Mouse (Mus musculus): ENCODE measurements around the gene Pan3. TPM values are rescaled to one million over a fixed set of nuclear protein-coding genes. Genes with fewer than 3 reads are reported as not detected.

Pan3 gene
- polyA plus RNA-seq, 1 experiment from 2014 or later, result 68.1 TPM

GRCm38 (mm10) chr5:147406135-147406534 lies 23.8 kb upstream of the Pan3 start:
- Histone ChIP-seq H3K27me3 (peaks cover 14% of the 10 kb centered on the region), H3K4me3 (no peak overlapping the region), H3K9ac (no peak overlapping the region), H3K9me3 (replicated peaks) (no peaks in the 10 kb centered on the region), H3K36me3 (ENCODE audit: poor library complexity, severe bottlenecking) (no peaks in the 10 kb centered on the region), H3K27ac (no peak overlapping the region), H3K4me1 (no peaks in the 10 kb centered on the region), H3K4me2 (no peak overlapping the region)
- WGBS, result 88% methylated on average over 5 of the region's 5 CpGs
- ATAC-seq, result no peak

DNA sequence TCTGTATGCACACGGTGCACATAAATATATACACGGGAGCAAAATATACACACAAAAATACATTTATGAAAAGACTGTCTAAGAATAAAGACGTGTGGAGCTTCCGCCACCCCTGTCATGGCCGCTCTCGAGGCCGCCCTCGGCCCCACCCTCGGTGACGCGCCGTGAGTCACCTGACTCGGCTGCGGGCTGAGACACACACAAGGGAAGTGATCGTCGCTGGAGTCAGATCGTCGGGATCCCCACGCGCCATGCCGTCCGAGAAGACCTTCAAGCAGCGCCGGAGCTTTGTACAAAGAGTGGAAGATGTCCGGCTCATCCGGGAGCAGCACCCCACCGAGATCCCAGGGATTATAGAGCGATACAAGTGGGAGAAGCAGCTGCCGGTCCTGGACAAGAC lies 21.2 kb upstream of the Pan3 start:
- no peak overlapping the region for H3K4me3 ChIP-seq
- 63% methylated on average over 29 of the region's 29 CpGs for WGBS
- no peaks in the 10 kb centered on the region for H3K4me1 ChIP-seq
- no peak overlapping the region for H3K27ac ChIP-seq
- no peaks in the 10 kb centered on the region for H3K9me3 ChIP-seq (replicated peaks)
- H3K9ac ChIP-seq, result no peak overlapping the region
- H3K27me3 ChIP-seq, result no peaks in the 10 kb centered on the region
- no peaks in the 10 kb centered on the region for H3K36me3 ChIP-seq (ENCODE audit: poor library complexity, severe bottlenecking)
- ATAC-seq, result no peak
- H3K4me2 ChIP-seq, result 0 out of 2 replicates have a peak overlapping the region, but pooled peaks have one; percentile 5

- Histone ChIP-seq H3K9me3 (replicated peaks) (no peaks in the 10 kb centered on the region), H3K4me2 (no peak overlapping the region), H3K27me3 (no peaks in the 10 kb centered on the region), H3K27ac (no peak overlapping the region), H3K36me3 (ENCODE audit: poor library complexity, severe bottlenecking) (no peaks in the 10 kb centered on the region), H3K4me1 (no peaks in the 10 kb centered on the region), H3K9ac (no peak overlapping the region), H3K4me3 (no peak overlapping the region)
- 87% methylated on average over 6 of the region's 6 CpGs for WGBS
- ATAC-seq, result no peak
These were observed 19.4 kb upstream of the Pan3 start for GRCm38 (mm10) chr5:147410585-147410984.

- no peaks in the 10 kb centered on the region for H3K4me1 ChIP-seq
- no peak overlapping the region for H3K4me2 ChIP-seq
- WGBS, result 72% methylated on average over 1 of the region's 1 CpGs
- no peaks in the 10 kb centered on the region for H3K36me3 ChIP-seq (ENCODE audit: poor library complexity, severe bottlenecking)
- H3K27ac ChIP-seq, result no peak overlapping the region
- no peak for ATAC-seq
- H3K9ac ChIP-seq, result no peak overlapping the region
- H3K9me3 ChIP-seq (replicated peaks), result no peaks in the 10 kb centered on the region
- no peaks in the 10 kb centered on the region for H3K27me3 ChIP-seq
- no peak overlapping the region for H3K4me3 ChIP-seq
These were observed 12.0 kb upstream of the Pan3 start for GRCm38 (mm10) chr5:147417986-147418385.

DNA sequence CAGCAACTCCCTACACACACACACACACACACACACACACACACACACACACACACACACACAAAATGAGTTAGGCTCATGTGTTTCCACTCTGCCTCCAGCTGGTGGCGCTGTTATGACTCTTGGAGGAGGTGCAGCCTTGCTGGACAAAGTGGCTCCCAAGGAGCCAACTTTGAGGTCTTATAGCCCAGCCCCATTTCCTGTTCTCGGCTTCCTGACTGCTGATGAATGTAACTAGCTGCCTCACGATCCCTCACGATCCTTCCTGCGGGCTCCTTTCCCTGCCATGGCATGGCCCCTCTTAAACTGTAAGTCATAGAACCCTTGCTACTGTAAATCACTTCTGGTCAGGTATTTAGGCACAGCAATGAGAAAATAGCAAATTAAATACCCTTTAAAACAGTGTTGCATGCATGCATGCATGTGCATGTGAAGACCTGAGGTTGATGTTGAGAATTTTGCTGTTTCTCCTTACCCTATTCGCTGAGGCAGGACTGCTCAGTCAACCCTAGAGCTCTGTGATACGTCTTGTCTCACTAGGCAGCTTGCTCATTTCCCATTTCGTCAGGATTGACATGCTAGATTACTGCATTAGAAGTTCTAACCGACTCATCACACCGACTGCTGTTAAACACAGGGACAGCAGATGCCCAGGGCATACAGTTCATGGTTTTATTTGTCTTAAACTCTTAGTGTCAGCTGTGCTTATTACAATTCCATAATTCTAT lies 11.4 kb upstream of the Pan3 start:
- H3K27me3 ChIP-seq, result no peaks in the 10 kb centered on the region
- no peak overlapping the region for H3K4me2 ChIP-seq
- H3K4me3 ChIP-seq, result no peak overlapping the region
- ATAC-seq, result no peak
- H3K9me3 ChIP-seq (replicated peaks), result no peaks in the 10 kb centered on the region
- no peaks in the 10 kb centered on the region for H3K36me3 ChIP-seq (ENCODE audit: poor library complexity, severe bottlenecking)
- H3K27ac ChIP-seq, result no peak overlapping the region
- 58% methylated on average over 10 of the region's 10 CpGs for WGBS
- no peak overlapping the region for H3K9ac ChIP-seq
- no peaks in the 10 kb centered on the region for H3K4me1 ChIP-seq

DNA sequence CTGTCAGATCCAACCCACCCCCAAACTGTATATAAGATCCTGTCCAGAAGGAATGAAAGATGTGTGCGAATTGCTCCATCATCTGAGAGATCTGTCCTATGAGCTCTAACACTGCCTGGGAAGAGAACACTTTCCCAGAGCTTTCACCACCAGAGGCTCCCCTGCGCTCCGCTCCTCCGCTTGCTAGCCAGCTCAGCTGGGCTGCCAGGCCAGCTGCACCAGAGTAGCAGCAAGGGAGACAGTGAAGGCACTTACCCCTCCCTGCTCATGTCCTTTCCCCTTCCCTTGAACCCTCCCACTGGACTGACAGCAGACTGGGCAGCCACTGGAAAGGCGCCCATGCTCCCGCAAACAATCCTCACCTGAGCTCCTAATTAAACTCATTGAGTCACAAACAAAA lies 6.3 kb upstream of the Pan3 start:
- H3K36me3 ChIP-seq (ENCODE audit: poor library complexity, severe bottlenecking), result no peaks in the 10 kb centered on the region
- WGBS, result 35% methylated on average over 6 of the region's 6 CpGs

GRCm38 (mm10) chr5:147426048-147426805 lies 3.7 kb upstream of the Pan3 start:
- no peaks in the 10 kb centered on the region for H3K27me3 ChIP-seq

More for the DNA sequence above, 6.3 kb upstream of the Pan3 start:
- ATAC-seq, result no peak
- Histone ChIP-seq H3K27me3 (no peaks in the 10 kb centered on the region), H3K27ac (no peak overlapping the region), H3K9me3 (replicated peaks) (no peaks in the 10 kb centered on the region), H3K4me1 (peaks cover under 1% of the 10 kb centered on the region; the same call in 1 of the 2 replicates), H3K9ac (no peak overlapping the region), H3K4me2 (no peak overlapping the region), H3K4me3 (no peak overlapping the region)

DNA sequence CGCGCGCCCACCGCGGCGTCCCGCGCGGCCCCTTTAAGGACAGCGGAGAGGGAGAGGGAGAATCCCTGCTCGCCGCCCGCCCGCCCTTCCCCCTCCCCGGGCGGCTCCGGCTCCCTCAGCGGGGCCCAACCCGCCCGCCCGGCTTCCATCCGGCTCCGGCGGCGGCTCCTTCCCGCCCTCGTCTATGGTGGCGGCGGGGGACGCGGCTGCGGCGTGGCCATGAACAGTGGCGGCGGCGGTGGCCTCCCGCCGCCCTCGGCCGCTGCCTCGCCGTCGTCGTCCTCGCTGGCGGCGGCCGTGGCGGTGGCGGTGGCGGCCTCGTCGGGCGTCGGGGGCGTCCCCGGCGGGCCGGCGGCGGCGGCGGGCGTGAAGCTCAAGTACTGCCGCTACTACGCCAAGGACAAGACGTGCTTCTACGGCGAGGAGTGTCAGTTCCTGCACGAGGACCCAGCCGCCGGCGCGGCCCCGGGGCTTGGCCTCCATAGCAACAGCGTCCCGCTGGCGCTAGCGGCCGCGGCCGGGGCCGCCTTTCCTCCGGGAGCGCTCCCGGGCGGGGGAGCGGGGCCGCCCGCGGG lies 487 bp downstream of the Pan3 start:
- H3K4me2 ChIP-seq, result peak overlapping the region; percentile 81
- peak; percentile 90 for ATAC-seq
- no peaks in the 10 kb centered on the region for H3K9me3 ChIP-seq (replicated peaks)
- H3K27me3 ChIP-seq, result no peaks in the 10 kb centered on the region
- under 1% methylated on average over 54 of the region's 91 CpGs for WGBS
- H3K9ac ChIP-seq, result peak overlapping the region; percentile 93
- peak overlapping the region; percentile 84 for H3K4me3 ChIP-seq
- H3K27ac ChIP-seq, result peak overlapping the region; percentile 98
- H3K4me1 ChIP-seq, result peaks cover 37% of the 10 kb centered on the region
- no peaks in the 10 kb centered on the region for H3K36me3 ChIP-seq (ENCODE audit: poor library complexity, severe bottlenecking)

More at GRCm38 (mm10) chr5:147426048-147426805, 3.7 kb upstream of the Pan3 start:
- WGBS, result 80% methylated on average over 4 of the region's 4 CpGs
- no peak for ATAC-seq
- H3K4me3 ChIP-seq, result no peak overlapping the region
- no peak overlapping the region for H3K27ac ChIP-seq
- H3K36me3 ChIP-seq (ENCODE audit: poor library complexity, severe bottlenecking), result no peaks in the 10 kb centered on the region
- no peak overlapping the region for H3K4me2 ChIP-seq
- H3K4me1 ChIP-seq, result peaks cover 9% of the 10 kb centered on the region
- no peaks in the 10 kb centered on the region for H3K9me3 ChIP-seq (replicated peaks)
- no peak overlapping the region for H3K9ac ChIP-seq

DNA sequence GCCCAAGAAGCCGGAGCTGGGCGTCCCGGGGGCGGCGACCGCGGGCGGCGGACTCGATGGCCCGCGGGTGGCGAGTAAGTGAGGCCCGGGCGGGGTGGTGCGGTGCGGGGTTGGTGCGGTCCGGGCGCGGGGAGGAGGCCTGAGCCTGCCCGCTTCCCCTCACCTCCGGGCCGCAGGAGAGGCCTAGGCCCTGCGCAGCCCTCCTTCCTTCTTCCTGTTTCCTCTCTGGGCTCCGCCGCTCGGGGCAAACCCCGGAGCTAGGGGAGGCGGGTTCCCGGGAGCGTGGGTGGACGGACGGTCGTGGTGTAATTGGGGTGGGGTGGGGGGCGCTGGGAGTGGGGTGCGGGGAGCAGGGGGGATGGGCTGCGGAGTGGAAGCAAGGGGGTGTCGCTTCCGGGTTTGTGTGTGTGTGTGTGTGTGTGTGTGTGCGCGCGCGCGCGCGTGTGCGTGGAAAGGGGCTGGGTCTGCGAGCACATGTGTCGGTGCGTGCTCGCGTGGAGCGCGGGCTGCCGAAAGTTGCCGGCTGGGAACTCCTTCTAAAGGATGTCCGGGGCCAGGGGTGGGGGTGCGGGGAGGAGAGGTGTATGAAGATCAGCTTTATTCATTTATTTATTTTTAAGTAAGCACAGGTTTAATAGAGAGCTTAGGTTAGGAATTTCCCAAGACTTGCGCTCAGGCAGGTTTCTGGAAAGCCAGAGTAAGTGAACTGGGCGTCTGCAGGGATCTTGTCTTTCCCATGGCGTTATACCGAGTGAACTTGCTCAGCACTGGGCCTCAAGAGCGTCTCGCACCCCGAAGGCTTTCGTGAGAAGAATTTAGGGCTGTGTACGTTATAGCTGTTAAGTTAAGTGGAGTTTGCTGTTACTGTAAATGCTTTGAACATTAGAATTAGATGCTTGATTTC lies 1.2 kb downstream of the Pan3 start:
- peak; percentile 69 for ATAC-seq
- peak overlapping the region; percentile 98 for H3K27ac ChIP-seq
- WGBS, result under 1% methylated on average over 24 of the region's 68 CpGs

GRCm38 (mm10) chr5:147432927-147433326 lies 3.0 kb downstream of the Pan3 start:
- peaks cover 61% of the 10 kb centered on the region for H3K4me1 ChIP-seq

More for the DNA sequence above, 1.2 kb downstream of the Pan3 start:
- Histone ChIP-seq H3K4me2 (peak overlapping the region; percentile 81), H3K4me3 (peak overlapping the region; percentile 84), H3K9ac (peak overlapping the region; percentile 93), H3K36me3 (ENCODE audit: poor library complexity, severe bottlenecking) (no peaks in the 10 kb centered on the region), H3K4me1 (peaks cover 44% of the 10 kb centered on the region), H3K27me3 (no peaks in the 10 kb centered on the region), H3K9me3 (replicated peaks) (no peaks in the 10 kb centered on the region)

GRCm38 (mm10) chr5:147435224-147435623 lies 5.3 kb downstream of the Pan3 start:
- Histone ChIP-seq H3K4me3 (no peak overlapping the region), H3K27ac (peak overlapping the region; percentile 35; the same call in 1 of the 2 replicates), H3K4me1 (peaks cover 54% of the 10 kb centered on the region), H3K27me3 (no peaks in the 10 kb centered on the region), H3K9ac (no peak overlapping the region), H3K9me3 (replicated peaks) (no peaks in the 10 kb centered on the region), H3K4me2 (no peak overlapping the region; the same call in 1 of the 2 replicates), H3K36me3 (ENCODE audit: poor library complexity, severe bottlenecking) (no peaks in the 10 kb centered on the region)
- WGBS, result 65% methylated on average over 4 of the region's 4 CpGs
- ATAC-seq, result no peak

More at GRCm38 (mm10) chr5:147432927-147433326, 3.0 kb downstream of the Pan3 start:
- Histone ChIP-seq H3K9me3 (replicated peaks) (no peaks in the 10 kb centered on the region), H3K9ac (no peak overlapping the region), H3K4me2 (no peak overlapping the region), H3K4me3 (no peak overlapping the region), H3K27me3 (no peaks in the 10 kb centered on the region), H3K36me3 (ENCODE audit: poor library complexity, severe bottlenecking) (no peaks in the 10 kb centered on the region), H3K27ac (no peak overlapping the region)
- WGBS, result 91% methylated on average over 8 of the region's 8 CpGs
- ATAC-seq, result no peak

Measured in forebrain, embryonic 13.5 days (tissue).